Mouse (Mus musculus) liver, embryonic 12.5 days (tissue): ENCODE data around the gene Map3k4. TPM values are rescaled to one million over a fixed set of nuclear protein-coding genes. Genes with fewer than 3 reads are reported as not detected.
"Not testable (repeated sequence)": the region's sequence is repeated elsewhere in the genome, so short reads cannot be mapped to it uniquely, and the experiment has no call there.

Experiments used
- ATAC-seq: fragments of 200-750 bp; cut with Nextera tagmentation; 2 replicates; pipeline ENCODE4 v1.8.0; 2017; ENCODE audit warnings: moderate number of reproducible peaks, mild to moderate bottlenecking, moderate library complexity
- H3K27ac ChIP-seq: fragments of 300-500 bp; sonication (generic); 2 replicates; pipeline ENCODE4 v1.5.1; 2016; ENCODE audit warnings: mild to moderate bottlenecking
- H3K27me3 ChIP-seq: fragments of 300-500 bp; sonication (generic); replicated peaks from 2 replicates; pipeline ENCODE4 v1.6.1; 2016; ENCODE audit warnings: mild to moderate bottlenecking, moderate library complexity
- H3K36me3 ChIP-seq: fragments of 300-500 bp; sonication (generic); 2 replicates; pipeline ENCODE4 v1.6.1; 2016; ENCODE audit warnings: mild to moderate bottlenecking, moderate library complexity
- H3K4me1 ChIP-seq: fragments of 300-500 bp; sonication (generic); 2 replicates; pipeline ENCODE4 v1.6.1; 2016
- H3K4me2 ChIP-seq: fragments of 300-500 bp; sonication (generic); 2 replicates; pipeline ENCODE4 v1.6.1; 2016; ENCODE audit warnings: mild to moderate bottlenecking, moderate library complexity
- H3K4me3 ChIP-seq: fragments of 300-500 bp; sonication (generic); 2 replicates; pipeline ENCODE4 v1.5.1; 2016; ENCODE audit warnings: mild to moderate bottlenecking, moderate library complexity
- H3K9ac ChIP-seq: fragments of 300-500 bp; sonication (generic); 2 replicates; pipeline ENCODE4 v1.6.1; 2016; ENCODE audit warnings: mild to moderate bottlenecking, moderate library complexity
- H3K9me3 ChIP-seq: fragments of 300-500 bp; sonication (generic); replicated peaks from 2 replicates; pipeline ENCODE4 v1.6.1; 2016; ENCODE audit warnings: mild to moderate bottlenecking, moderate library complexity
- WGBS: fragments of 180-500 bp; shearing (Covaris S2); methylation state at CpG from one replicate; pipeline ENCODE4 v1.1.7; 2016; ENCODE audit not compliant: insufficient replicate concordance; 5-methylcytosine and 5-hydroxymethylcytosine counted together
- polyA plus RNA-seq: library from polyadenylated mRNA; unstranded; fragments of >200 nt; fragmentation: Nextera tagmentation; extraction: Ambion mirVana; gene quantifications from 2 replicates; pipeline ENCODE4 v1.2.1, GENCODE M21; 2016

Map3k4 gene
- polyA plus RNA-seq, 1 experiment from 2014 or later = 24.2 TPM

DNA sequence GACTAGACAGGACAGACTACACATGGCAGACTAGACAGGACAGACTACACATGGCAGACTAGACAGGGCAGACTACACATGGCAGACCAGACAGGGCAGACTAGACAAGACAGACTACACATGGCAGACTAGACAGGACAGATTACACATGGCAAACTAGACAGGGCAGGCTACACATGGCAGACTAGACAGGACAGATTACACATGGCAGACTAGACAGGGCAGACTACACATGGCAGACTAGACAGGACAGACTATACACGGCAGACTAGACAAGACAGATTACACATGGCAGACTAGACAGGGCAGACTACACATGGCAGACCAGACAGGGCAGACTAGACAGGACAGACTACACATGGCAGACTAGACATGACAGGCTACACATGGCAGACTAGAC, 28.8 kb downstream of the Map3k4 start:
- not testable (repeated sequence) for H3K27ac ChIP-seq, H3K36me3 ChIP-seq, H3K4me2 ChIP-seq, H3K9me3 ChIP-seq, H3K9ac ChIP-seq, H3K4me3 ChIP-seq, ATAC-seq, H3K4me1 ChIP-seq, H3K27me3 ChIP-seq
- 83% methylated on average over 1 of the region's 1 CpGs for WGBS

GRCm38 (mm10) chr17:12288871-12289270, 29.7 kb downstream of the Map3k4 start:
- Histone ChIP-seq H3K4me2 (no peak overlapping the region), H3K9me3 (no peaks in the 10 kb centered on the region; the same call in 1 of the 2 replicates), H3K27ac (no peak overlapping the region), H3K9ac (no peak overlapping the region), H3K4me1 (no peaks in the 10 kb centered on the region), H3K36me3 (peaks cover 8% of the 10 kb centered on the region), H3K4me3 (no peak overlapping the region), H3K27me3 (no peaks in the 10 kb centered on the region)
- no peak for ATAC-seq
- WGBS = 86% methylated on average over 4 of the region's 4 CpGs

GRCm38 (mm10) chr17:12279810-12280209, 38.8 kb downstream of the Map3k4 start:
- 37% methylated on average over 10 of the region's 10 CpGs for WGBS
- H3K4me2 ChIP-seq = 0 out of 2 replicates have a peak overlapping the region, but pooled peaks have one; percentile 1
- H3K9ac ChIP-seq = no peak overlapping the region; the same call in 1 of the 2 replicates
- H3K4me1 ChIP-seq = peaks cover 12% of the 10 kb centered on the region
- no peaks in the 10 kb centered on the region for H3K27me3 ChIP-seq
- no peak overlapping the region for H3K27ac ChIP-seq
- H3K4me3 ChIP-seq = no peak overlapping the region
- peaks cover 35% of the 10 kb centered on the region for H3K36me3 ChIP-seq
- no peak for ATAC-seq
- peaks cover 6% of the 10 kb centered on the region; the same call in 1 of the 2 replicates for H3K9me3 ChIP-seq

- H3K4me1 ChIP-seq = peaks cover 12% of the 10 kb centered on the region
- 88% methylated on average over 5 of the region's 5 CpGs for WGBS
- peaks cover 2% of the 10 kb centered on the region; the same call in 1 of the 2 replicates for H3K9me3 ChIP-seq
- no peaks in the 10 kb centered on the region for H3K27me3 ChIP-seq
- H3K36me3 ChIP-seq = peaks cover 30% of the 10 kb centered on the region
- H3K27ac ChIP-seq = no peak overlapping the region
- ATAC-seq = no peak
- no peak overlapping the region for H3K4me3 ChIP-seq
- no peak overlapping the region for H3K9ac ChIP-seq
- H3K4me2 ChIP-seq = no peak overlapping the region
Measured at GRCm38 (mm10) chr17:12278073-12278472, 40.5 kb downstream of the Map3k4 start.

GRCm38 (mm10) chr17:12277297-12277696, 41.3 kb downstream of the Map3k4 start:
- H3K4me3 ChIP-seq = no peak overlapping the region
- peaks cover 14% of the 10 kb centered on the region for H3K4me1 ChIP-seq
- no peaks in the 10 kb centered on the region for H3K9me3 ChIP-seq
- no peak overlapping the region for H3K9ac ChIP-seq
- no peak for ATAC-seq
- no peak overlapping the region for H3K27ac ChIP-seq
- H3K27me3 ChIP-seq = no peaks in the 10 kb centered on the region
- WGBS = 78% methylated on average over 4 of the region's 4 CpGs
- peaks cover 25% of the 10 kb centered on the region for H3K36me3 ChIP-seq
- H3K4me2 ChIP-seq = no peak overlapping the region

DNA sequence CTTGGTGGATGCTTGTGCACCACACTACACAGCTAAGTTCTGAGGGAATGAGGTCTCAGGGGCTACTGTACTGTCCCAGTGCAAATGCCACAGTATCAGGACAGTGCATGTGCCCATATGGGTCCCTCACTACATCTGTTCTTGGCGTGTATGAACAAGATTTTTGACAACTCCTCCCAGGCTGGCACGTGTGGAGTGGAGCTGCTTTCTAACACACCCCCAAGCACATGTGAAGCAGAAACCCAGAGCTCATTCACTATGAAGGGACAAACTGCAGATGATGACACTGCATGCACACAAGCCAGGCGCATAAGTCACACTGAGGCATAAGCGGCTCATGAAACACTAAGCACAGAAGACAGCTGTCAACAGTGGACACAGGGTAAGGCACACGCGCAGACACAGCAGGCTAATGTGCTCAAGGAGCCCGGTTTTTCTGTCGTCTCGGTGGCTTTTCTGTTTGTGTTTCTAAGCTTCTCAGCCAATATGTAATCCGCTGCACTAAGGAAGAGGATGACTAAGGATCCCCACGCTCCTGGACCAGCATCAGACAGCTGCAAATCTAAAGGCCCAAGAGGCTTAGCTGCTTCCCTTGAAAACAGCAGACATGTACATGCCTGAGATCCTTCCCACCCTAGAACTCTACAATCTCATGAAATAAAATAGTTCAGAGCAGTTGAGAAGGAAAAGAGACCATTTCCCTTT, 41.9 kb downstream of the Map3k4 start:
- Histone ChIP-seq H3K27ac (no peak overlapping the region), H3K4me3 (no peak overlapping the region), H3K9me3 (no peaks in the 10 kb centered on the region), H3K9ac (no peak overlapping the region), H3K4me1 (peaks cover 14% of the 10 kb centered on the region), H3K36me3 (peaks cover 29% of the 10 kb centered on the region), H3K4me2 (no peak overlapping the region), H3K27me3 (no peaks in the 10 kb centered on the region)
- ATAC-seq = no peak
- 81% methylated on average over 11 of the region's 11 CpGs for WGBS

DNA sequence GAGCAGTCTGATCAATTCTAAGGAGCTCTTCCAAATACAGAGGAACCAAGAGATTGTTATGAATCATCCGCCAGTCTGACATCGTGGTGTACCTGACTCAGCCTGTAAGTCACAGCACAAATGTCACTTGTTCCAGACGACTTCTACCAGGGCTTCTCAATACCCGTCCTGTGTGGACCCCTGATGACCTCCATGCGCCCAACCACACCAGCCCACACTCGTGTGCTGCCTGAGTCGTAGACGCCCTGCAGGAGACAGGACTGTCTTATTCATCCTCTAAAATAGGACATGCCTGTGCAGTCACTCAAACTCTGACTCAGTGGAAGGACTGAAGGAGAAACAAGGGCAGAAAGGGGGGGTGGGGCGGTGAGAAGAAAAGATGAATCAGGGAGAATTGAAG, 42.8 kb downstream of the Map3k4 start:
- no peak for ATAC-seq
- 77% methylated on average over 9 of the region's 9 CpGs for WGBS
- no peak overlapping the region for H3K9ac ChIP-seq

DNA sequence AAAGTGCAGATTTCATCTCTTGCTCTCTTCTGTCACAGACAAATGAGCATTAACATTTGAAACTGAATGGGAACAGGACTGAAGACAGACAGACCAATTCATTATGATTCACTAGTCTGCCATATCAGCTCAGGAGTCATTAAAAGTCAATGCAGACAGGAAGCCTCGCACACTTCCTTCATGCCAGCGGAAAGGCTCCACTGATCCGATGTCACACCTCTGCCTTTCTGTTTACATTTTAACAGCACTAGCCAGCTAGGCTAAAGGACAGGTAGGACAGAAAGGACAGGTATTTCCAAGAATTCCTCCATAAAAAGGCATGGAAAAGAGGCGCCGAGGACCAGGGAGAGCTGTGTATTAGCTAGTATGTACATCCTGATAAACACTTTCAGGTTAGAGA, 45.6 kb downstream of the Map3k4 start:
- Histone ChIP-seq H3K4me3 (no peak overlapping the region), H3K9ac (no peak overlapping the region), H3K27me3 (no peaks in the 10 kb centered on the region), H3K27ac (no peak overlapping the region), H3K9me3 (no peaks in the 10 kb centered on the region), H3K36me3 (peaks cover 51% of the 10 kb centered on the region), H3K4me1 (peaks cover 2% of the 10 kb centered on the region; the same call in 1 of the 2 replicates), H3K4me2 (no peak overlapping the region)
- ATAC-seq = no peak
- WGBS = 79% methylated on average over 5 of the region's 5 CpGs

More for the DNA sequence above, 42.8 kb downstream of the Map3k4 start:
- Histone ChIP-seq H3K4me3 (no peak overlapping the region), H3K36me3 (peaks cover 38% of the 10 kb centered on the region), H3K27me3 (no peaks in the 10 kb centered on the region), H3K4me2 (no peak overlapping the region), H3K27ac (no peak overlapping the region), H3K9me3 (no peaks in the 10 kb centered on the region), H3K4me1 (peaks cover 14% of the 10 kb centered on the region)

DNA sequence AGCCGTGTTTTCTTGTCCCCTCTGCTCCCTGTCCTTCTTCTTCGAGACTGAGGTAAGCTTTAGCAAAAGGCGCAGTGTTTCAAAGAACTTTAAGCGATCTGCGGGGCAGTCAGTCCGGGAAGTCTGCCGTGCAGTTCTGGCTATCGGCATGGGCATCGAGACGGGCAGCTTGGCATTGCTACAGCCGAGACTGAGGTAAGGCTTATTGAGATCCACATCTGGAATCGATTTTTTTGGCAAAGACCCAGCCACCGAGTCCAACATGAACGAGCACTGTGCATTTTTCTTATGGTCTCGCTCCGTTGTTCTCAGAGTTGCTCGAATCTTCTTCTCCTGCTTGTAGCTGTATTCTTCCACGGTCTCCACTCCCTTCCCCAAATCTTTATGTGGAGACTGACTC, 46.8 kb downstream of the Map3k4 start:
- WGBS = 89% methylated on average over 18 of the region's 18 CpGs
- ATAC-seq = no peak
- no peak overlapping the region for H3K4me2 ChIP-seq
- no peak overlapping the region for H3K27ac ChIP-seq
- peaks cover 40% of the 10 kb centered on the region for H3K36me3 ChIP-seq
- no peak overlapping the region for H3K9ac ChIP-seq
- H3K9me3 ChIP-seq = no peaks in the 10 kb centered on the region
- H3K4me1 ChIP-seq = peaks cover 3% of the 10 kb centered on the region; the same call in 1 of the 2 replicates
- H3K27me3 ChIP-seq = no peaks in the 10 kb centered on the region
- H3K4me3 ChIP-seq = no peak overlapping the region

DNA sequence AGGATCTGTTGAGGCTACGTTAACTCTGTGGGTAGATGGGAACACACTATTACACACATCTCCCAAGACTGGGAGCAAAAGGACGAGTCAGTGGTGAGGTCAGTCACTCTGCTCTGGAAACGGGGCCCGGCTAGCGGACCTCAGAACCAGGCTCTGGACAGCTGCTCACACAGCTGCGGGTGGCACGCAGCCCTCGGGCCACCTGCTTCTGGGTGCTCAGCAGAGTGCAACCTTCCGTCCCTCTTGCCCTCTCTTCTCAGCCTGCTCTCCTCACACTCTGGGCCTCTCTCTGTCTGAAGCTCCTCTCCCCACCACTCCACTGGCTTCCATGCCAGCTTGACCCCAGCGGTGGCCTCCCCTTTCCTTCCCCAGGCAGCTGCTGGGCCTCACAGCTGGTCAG, 50.1 kb downstream of the Map3k4 start:
- ATAC-seq = no peak
- Histone ChIP-seq H3K9me3 (no peaks in the 10 kb centered on the region), H3K27ac (no peak overlapping the region), H3K4me1 (peaks cover 15% of the 10 kb centered on the region), H3K4me3 (no peak overlapping the region), H3K4me2 (no peak overlapping the region), H3K36me3 (peaks cover 26% of the 10 kb centered on the region), H3K27me3 (no peaks in the 10 kb centered on the region), H3K9ac (no peak overlapping the region)
- WGBS = 84% methylated on average over 10 of the region's 10 CpGs

- H3K4me2 ChIP-seq = no peak overlapping the region
- no peak overlapping the region for H3K9ac ChIP-seq
- no peaks in the 10 kb centered on the region for H3K27me3 ChIP-seq
- H3K4me1 ChIP-seq = peaks cover 14% of the 10 kb centered on the region
- no peaks in the 10 kb centered on the region for H3K9me3 ChIP-seq
- WGBS = 81% methylated on average over 4 of the region's 4 CpGs
- ATAC-seq = no peak
- H3K36me3 ChIP-seq = peaks cover 26% of the 10 kb centered on the region
- no peak overlapping the region for H3K27ac ChIP-seq
- no peak overlapping the region for H3K4me3 ChIP-seq
Measured at GRCm38 (mm10) chr17:12268091-12268490, 50.5 kb downstream of the Map3k4 start.

DNA sequence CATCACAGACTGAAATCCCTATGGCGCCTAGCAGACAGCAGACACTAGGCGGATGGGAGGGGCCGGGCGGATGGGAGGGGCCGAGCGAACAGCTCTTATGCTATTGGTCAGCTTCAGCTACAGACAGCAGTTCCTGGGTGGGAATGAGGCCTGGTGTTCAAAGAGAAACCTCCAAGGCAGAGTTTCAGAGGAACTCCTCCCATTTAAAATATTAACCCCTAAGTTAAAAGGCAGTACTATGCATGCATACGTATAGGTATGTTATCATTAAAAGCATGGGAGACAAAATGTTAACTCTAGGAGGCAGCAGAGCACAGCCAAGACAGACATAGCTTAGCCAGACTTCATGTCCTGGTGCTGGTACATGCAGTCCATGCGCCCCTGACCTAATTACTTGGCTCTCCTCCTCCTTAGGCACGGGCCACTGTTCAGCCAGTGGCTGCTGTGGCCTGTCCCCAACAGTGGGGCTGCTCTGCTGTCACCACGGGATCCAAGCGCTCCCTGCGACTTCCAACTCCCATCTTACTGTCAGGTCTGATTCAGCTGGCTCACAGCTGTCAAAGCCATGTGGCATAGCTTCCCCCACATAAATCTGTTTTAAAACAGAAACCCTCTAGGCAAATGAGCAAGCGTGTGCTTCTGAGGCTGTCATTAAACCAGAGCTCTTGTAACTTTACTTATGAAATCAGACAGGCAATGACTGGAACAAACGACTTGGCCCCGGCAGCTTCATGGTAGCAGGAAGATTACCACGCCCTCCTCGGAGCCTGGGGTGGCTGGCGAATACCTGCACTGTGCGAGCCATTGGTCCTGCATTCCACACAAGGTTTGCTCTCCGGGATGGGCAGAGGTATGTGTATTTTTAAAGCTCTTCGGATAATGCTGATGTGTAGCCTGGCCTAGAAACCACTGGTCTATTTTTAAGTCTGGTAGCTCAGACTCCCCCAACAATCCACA, 52.3 kb downstream of the Map3k4 start:
- H3K4me3 ChIP-seq = no peak overlapping the region
- no peak overlapping the region for H3K4me2 ChIP-seq

More for the DNA sequence above, 52.3 kb downstream of the Map3k4 start:
- peak; percentile 76 for ATAC-seq
- Histone ChIP-seq H3K9me3 (no peaks in the 10 kb centered on the region), H3K27ac (no peak overlapping the region), H3K36me3 (peaks cover 24% of the 10 kb centered on the region), H3K9ac (no peak overlapping the region), H3K4me1 (peaks cover 13% of the 10 kb centered on the region), H3K27me3 (no peaks in the 10 kb centered on the region)
- WGBS = 72% methylated on average over 21 of the region's 21 CpGs
